Mouse (Mus musculus) retina, embryonic 14.5 days (tissue): Measurements from ENCODE around the gene Rbm12.

Source experiments
- DNase-seq: peaks from one replicate; pipeline ENCODE4 v3.0.0-alpha.2; 2015; ENCODE audit warnings: low spot score

Rbm12 gene

DNA sequence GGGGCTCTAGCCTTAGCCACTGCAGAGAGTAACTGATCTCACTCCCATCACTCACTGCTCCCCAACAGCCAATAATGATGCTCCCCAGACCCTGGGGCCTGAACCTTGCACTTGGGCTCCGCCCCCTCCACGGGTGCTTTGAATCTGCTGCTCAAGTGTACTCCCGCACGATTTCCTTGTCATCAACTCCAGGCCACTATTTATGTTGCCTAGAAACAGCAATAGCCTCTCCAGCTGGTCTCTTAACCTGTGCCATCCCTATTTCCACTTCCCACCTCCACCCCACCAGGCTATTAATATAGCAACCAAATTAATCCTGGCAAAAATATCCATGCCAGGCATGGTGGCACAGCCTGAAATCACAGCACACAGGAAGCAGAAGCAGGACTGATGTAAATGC lies 32.1 kb downstream of the Rbm12 start:
- no peak for DNase-seq

DNA sequence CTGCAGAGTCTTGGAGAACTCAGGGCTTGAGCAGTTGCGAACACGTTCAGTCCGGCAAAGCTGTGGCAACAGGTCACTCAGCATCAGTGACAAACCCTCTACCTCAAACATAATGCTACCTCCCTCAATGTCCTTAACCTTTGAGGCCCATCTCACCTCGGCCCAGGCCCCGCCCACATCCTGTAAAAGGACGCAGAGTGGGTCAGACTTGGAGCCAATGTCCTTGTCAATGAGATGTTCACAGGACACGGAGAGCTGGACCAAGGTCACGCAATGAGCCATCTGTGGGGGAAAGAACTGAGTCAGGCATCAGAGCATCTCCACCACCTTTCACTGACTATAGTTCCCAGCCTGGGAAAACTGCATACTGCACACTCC lies 32.6 kb downstream of the Rbm12 start:
- no peak for DNase-seq

DNA sequence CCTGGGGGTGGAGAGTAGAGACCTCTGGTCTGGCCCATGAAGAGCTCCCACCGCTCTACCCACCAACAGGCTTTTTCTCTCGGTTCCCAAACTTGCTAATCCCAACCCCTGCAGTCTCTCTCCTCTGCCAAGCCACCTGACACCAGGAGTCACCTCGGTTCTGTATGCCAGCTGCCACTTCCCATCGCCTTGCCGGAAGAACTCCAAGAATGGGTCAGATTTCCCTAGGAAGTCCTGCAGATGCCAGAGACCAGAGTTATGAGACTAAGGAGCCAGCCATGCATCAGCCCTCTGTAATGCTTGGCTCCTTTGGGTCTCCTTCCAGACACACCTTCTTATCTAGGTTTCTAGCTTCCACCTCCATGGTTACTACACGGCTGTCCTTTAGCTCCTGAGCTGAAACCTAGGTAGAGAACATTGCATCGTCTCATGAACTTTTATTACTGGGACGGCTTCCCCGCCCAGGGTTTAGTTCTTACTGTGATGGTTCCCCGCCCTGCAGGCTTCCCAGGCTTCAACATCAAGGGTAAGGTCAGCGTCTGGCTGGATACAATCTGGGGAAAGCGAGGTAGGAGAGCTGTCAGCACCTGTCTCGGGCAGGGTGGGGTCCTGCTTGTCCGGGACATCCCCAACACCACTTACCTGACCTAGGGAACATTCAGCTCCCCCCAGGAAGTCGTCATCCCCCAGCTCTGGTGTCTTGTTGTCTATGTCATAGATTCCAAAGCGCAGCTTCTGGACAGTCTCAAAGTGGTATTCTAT lies 33.2 kb downstream of the Rbm12 start:
- no peak for DNase-seq

DNA sequence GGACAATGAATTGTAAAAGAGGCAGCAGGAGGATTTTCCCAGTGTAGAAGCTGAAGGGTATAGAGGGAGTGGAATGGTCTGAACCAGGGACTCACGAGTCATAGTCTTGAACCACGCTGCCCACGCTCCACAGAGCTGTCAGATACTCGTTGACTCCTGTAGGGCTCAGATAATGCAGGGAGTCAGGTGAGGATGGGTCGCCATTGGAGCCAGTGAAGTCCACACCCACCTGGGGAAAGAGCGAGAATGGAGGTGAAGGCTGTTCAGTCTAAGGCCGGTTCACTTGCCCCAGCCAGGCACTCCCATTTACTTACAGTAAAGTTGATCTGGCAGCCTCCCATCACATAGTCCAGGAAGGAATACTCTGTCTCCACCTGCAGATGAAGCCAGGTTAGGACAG lies 34.3 kb downstream of the Rbm12 start:
- no peak for DNase-seq

DNA sequence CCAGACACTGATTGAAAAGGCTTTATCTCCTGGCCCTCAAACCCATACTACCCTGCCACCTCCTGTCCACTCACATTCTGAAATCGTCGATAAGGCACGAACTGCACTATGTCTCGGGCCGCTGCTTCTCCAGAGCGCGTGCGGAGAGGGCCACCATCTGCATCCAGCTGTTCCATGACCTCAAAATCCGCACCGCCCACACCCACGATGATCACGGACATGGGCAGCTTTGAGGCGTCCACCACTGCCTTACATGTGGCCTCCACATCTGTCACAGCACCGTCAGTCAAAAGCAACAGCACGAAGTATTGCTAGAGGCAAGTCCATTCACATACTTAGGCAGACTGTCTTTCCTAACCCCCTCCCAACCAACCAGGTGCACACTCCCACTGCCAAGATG lies 38.1 kb downstream of the Rbm12 start:
- no peak for DNase-seq

DNA sequence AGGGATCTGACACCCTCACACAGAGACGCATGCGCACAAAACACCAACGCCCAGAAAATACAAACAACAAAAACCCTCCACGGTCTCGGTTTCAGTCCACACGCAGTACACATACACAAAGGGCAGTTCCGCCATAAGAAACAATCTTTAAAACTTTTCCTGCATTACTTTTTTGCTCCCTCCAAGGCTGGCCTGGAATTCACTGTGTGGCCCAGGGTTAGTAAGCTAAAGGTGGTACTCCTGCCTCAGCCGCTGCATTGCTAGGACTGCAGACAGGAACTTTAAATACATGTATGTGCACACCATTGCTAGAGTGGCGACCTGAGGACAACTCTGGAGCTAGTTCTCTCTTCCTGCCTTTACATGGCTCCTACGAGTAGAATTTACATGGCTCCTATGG lies 40.5 kb downstream of the Rbm12 start:
- DNase-seq: no peak

DNA sequence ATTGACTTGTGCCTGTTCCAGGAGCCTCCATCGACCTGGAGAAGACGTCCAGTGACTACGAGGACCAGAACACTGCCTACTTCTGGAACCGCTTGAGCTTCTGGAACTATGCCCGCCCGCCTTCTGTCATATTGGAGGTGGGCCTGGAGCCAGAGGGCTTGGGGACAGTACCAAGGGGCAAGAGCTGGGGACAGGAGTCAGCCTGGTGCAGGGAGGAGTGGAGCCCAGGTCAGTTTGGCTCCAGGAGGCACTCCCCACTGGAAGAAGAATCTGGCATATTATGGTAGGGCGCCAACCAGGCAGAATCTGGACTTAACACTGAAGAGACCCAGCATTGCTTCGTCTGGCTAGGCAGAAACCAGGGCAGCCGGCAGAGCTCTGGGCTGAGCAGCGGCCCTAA lies 43.9 kb downstream of the Rbm12 start:
- DNase-seq: no peak

DNA sequence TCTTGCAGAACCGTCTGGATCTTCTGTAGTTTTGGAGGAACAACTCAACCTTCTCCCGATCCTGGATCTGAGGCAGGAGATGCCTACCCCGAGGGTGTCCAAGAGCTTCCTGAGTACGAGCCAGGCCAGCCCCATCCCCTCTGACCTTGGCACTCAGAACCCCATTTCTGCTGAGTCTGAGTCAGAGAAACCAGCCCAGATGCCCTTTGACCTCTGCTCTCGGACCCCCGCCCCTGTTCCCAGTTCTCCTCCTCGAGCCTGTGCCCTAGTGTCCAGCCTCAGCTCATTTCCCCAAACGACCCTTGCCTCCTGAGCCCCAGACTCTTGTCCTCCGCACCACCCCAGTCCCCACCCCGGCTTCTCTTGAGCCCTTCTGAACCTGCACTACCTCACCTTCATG lies 45.7 kb downstream of the Rbm12 start:
- DNase-seq: peak; percentile 11

DNA sequence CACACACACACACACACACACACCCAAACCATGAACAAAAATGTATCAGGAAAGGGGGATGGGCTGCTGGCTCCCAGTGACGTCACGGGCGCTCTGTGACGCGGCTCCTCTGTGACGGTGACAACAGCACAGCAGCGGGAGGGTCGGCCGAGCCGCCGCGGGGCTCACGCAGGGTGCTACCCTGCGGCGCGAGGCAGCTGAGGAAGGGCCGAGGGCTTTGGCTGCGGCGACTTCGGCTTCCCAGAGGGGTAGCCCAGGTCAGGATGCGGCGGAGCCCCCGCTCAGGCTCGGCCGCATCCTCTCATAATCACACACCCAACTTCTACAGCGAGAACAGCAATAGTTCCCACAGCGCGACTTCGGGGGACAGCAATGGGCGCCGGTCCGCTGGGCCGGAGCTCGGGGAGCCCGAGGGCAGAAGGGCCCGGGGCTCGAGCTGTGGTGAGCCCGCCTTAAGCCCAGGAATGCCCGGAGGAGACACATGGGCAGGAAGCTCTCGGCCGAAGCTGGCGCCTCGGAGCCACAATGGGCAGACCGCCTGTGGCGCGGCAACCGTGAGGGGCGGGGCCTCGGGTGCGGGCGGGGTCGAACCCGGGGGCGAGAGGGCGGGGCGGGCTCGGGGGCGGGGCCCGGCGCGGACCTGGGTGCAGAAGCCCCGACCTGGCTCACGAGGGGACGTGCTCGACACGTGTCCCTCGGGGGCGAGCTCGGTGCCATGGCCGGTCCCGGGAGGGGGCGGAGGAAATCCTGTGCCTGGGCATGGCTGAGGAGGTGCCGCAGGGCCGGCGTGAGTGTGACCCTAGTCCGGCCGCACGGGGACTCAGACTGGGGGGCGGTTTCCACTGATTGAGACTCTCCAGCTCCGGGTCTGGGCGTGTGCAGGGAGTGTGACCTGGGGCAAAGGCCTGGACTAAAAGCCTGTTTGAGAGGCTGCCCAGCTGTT lies 46.4 kb downstream of the Rbm12 start, which contains the start of gene Spag4:
Gene Spag4, plus strand, starts transcription at position 77 of the 943 bp plus-strand sequence.
- peak; percentile 83 for DNase-seq

DNA sequence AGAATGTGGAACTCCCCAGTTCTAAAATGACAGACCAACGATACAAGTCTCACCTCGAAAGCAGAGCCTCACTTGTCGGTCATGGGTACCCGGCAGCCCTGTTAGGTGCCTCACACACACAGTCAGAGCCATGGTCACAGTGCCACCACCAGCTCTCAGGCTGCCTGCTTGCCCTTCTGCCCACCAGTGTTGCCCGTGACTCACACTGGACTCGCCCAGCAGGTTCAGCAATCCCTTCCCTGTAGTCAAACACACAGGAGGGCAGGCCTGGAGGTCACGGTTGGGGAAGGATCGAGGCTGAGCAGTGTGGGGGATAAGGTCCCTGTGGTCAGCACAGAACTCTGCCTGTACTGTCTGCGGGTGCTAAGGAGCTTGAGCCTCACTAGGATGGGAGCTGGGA lies 59.0 kb downstream of the Rbm12 start, which contains the start of gene Fer1l4:
Gene Fer1l4, minus strand, starts transcription at position 132 of the 400 bp plus-strand sequence.
- no peak for DNase-seq

DNA sequence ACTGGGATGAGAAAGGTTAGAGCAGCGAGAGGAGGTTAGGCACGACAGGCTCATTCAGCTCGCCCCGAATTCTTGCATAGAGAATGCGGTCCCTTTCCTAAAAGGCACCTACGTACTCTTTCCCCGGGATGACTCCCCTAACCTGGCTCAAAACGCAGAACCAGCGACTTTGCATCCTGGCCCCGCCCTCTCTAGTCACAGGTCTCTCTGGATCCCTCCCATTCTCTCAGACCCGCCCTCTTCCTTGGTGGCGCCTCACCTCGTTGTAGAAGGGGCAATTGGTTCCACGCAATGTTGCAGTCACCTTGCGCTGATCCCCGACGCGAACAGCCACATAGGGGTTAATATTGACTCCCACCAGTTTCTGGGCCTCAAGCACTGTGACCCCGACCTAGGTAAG lies 63.8 kb downstream of the Rbm12 start:
- DNase-seq: no peak

DNA sequence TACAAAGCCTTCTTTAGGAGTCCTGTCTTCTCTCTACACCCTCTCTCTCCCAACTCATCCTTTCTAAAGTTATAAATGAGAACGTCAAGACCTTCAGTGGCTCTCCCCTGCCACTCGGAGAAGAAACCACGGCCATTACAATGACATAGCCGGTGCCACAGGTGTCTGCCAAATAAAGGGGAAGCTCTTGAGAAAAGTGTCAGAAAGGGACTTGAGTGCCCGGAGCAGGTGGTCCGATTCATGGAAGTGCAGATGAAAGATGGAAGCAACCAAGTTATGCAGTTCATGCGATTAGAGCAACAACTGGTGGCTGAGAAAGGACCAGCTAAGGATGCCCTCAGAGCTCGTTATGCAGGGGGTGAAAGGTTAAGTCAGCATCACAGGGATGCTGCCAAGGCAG lies 68.9 kb downstream of the Rbm12 start:
- DNase-seq: no peak
